Mouse (Mus musculus): ENCODE data around the gene Gm20388. TPM values are rescaled to one million over a fixed set of nuclear protein-coding genes. Genes with fewer than 3 reads are reported as not detected.
A peak's percentile ranks its signal among the peaks of the same experiment; 100 is the strongest.

Gm20388 gene
- polyA plus RNA-seq, 1 experiment from 2014 or later, result 5.3 TPM

- 82% methylated on average over 5 of the region's 5 CpGs for WGBS
- no peaks in the 10 kb centered on the region for H3K9me3 ChIP-seq (ENCODE audit: control insufficient read depth, low read length)
- H3K9ac ChIP-seq (ENCODE audit: low read depth, low read length), result no peak overlapping the region
These were observed 353.2 kb downstream of the Gm20388 start for GRCm38 (mm10) chr8:120263879-120264278.

GRCm38 (mm10) chr8:120264388-120264943, 353.8 kb downstream of the Gm20388 start:
- Histone ChIP-seq H3K27ac (ENCODE audit: low read depth, low read length) (peak overlapping the region; percentile 29; the same call in 1 of the 2 replicates), H3K4me3 (ENCODE audit: low read depth, low read length) (no peak overlapping the region), H3K4me1 (replicated peaks; ENCODE audit: control insufficient read depth, insufficient read depth, low read length) (peaks cover 29% of the 10 kb centered on the region), H3K4me2 (peak overlapping the region; percentile 50), H3K9ac (ENCODE audit: low read depth, low read length) (0 out of 2 replicates have a peak overlapping the region, but pooled peaks have one; percentile 22), H3K9me3 (ENCODE audit: control insufficient read depth, low read length) (no peaks in the 10 kb centered on the region), H3K36me3 (ENCODE audit: control insufficient read depth, insufficient read depth, low read length) (no peaks in the 10 kb centered on the region), H3K27me3 (replicated peaks; ENCODE audit: control insufficient read depth, insufficient read depth, low read length) (peaks cover 15% of the 10 kb centered on the region; the same call in 1 of the 2 replicates)
- no peak for DNase-seq (ENCODE audit: low spot score)
- WGBS, result 38% methylated on average over 13 of the region's 13 CpGs
- no peak for ATAC-seq (replicated peaks; ENCODE audit: low FRiP score)

More at GRCm38 (mm10) chr8:120263879-120264278, 353.2 kb downstream of the Gm20388 start:
- H3K27ac ChIP-seq (ENCODE audit: low read depth, low read length), result no peak overlapping the region
- no peak for DNase-seq (ENCODE audit: low spot score)
- H3K36me3 ChIP-seq (ENCODE audit: control insufficient read depth, insufficient read depth, low read length), result no peaks in the 10 kb centered on the region
- no peak overlapping the region for H3K4me2 ChIP-seq
- peaks cover 29% of the 10 kb centered on the region for H3K4me1 ChIP-seq (replicated peaks; ENCODE audit: control insufficient read depth, insufficient read depth, low read length)
- ATAC-seq (replicated peaks; ENCODE audit: low FRiP score), result no peak
- H3K27me3 ChIP-seq (replicated peaks; ENCODE audit: control insufficient read depth, insufficient read depth, low read length), result peaks cover 15% of the 10 kb centered on the region; the same call in 1 of the 2 replicates
- H3K4me3 ChIP-seq (ENCODE audit: low read depth, low read length), result no peak overlapping the region

GRCm38 (mm10) chr8:120264944-120265453, 354.4 kb downstream of the Gm20388 start:
- ATAC-seq (replicated peaks; ENCODE audit: low FRiP score), result 0 out of 2 replicates have a peak, but pooled peaks have one; percentile 20
- peak overlapping the region; percentile 29; the same call in 1 of the 2 replicates for H3K27ac ChIP-seq (ENCODE audit: low read depth, low read length)
- peak; percentile 52 for DNase-seq (ENCODE audit: low spot score)
- peaks cover 15% of the 10 kb centered on the region; the same call in 1 of the 2 replicates for H3K27me3 ChIP-seq (replicated peaks; ENCODE audit: control insufficient read depth, insufficient read depth, low read length)
- peaks cover 29% of the 10 kb centered on the region for H3K4me1 ChIP-seq (replicated peaks; ENCODE audit: control insufficient read depth, insufficient read depth, low read length)
- peak overlapping the region; percentile 50 for H3K4me2 ChIP-seq
- H3K4me3 ChIP-seq (ENCODE audit: low read depth, low read length), result no peak overlapping the region
- no peaks in the 10 kb centered on the region for H3K36me3 ChIP-seq (ENCODE audit: control insufficient read depth, insufficient read depth, low read length)
- 21% methylated on average over 16 of the region's 16 CpGs for WGBS
- H3K9ac ChIP-seq (ENCODE audit: low read depth, low read length), result 0 out of 2 replicates have a peak overlapping the region, but pooled peaks have one; percentile 22
- no peaks in the 10 kb centered on the region for H3K9me3 ChIP-seq (ENCODE audit: control insufficient read depth, low read length)

- H3K27ac ChIP-seq (ENCODE audit: low read depth, low read length), result peak overlapping the region; percentile 38; the same call in 1 of the 2 replicates
- peaks cover 16% of the 10 kb centered on the region; the same call in 1 of the 2 replicates for H3K27me3 ChIP-seq (replicated peaks; ENCODE audit: control insufficient read depth, insufficient read depth, low read length)
- ATAC-seq (replicated peaks; ENCODE audit: low FRiP score), result 0 out of 2 replicates have a peak, but pooled peaks have one; percentile 47
- H3K4me3 ChIP-seq (ENCODE audit: low read depth, low read length), result no peak overlapping the region
- no peaks in the 10 kb centered on the region for H3K9me3 ChIP-seq (ENCODE audit: control insufficient read depth, low read length)
- no peak overlapping the region for H3K4me2 ChIP-seq
- DNase-seq (ENCODE audit: low spot score), result no peak
- peaks cover 29% of the 10 kb centered on the region for H3K4me1 ChIP-seq (replicated peaks; ENCODE audit: control insufficient read depth, insufficient read depth, low read length)
- no peak overlapping the region for H3K9ac ChIP-seq (ENCODE audit: low read depth, low read length)
- 30% methylated on average over 4 of the region's 4 CpGs for WGBS
- no peaks in the 10 kb centered on the region for H3K36me3 ChIP-seq (ENCODE audit: control insufficient read depth, insufficient read depth, low read length)
These were observed 354.8 kb downstream of the Gm20388 start for GRCm38 (mm10) chr8:120265471-120265870.

GRCm38 (mm10) chr8:120268541-120268980, 357.9 kb downstream of the Gm20388 start:
- no peak overlapping the region for H3K4me2 ChIP-seq
- ATAC-seq (replicated peaks; ENCODE audit: low FRiP score) (no peak), DNase-seq (ENCODE audit: low spot score) (no peak)
- H3K27ac ChIP-seq (ENCODE audit: low read depth, low read length), result no peak overlapping the region
- H3K9ac ChIP-seq (ENCODE audit: low read depth, low read length), result no peak overlapping the region
- no peaks in the 10 kb centered on the region for H3K9me3 ChIP-seq (ENCODE audit: control insufficient read depth, low read length)
- H3K4me1 ChIP-seq (replicated peaks; ENCODE audit: control insufficient read depth, insufficient read depth, low read length), result peaks cover 18% of the 10 kb centered on the region
- peaks cover 13% of the 10 kb centered on the region; the same call in 1 of the 2 replicates for H3K27me3 ChIP-seq (replicated peaks; ENCODE audit: control insufficient read depth, insufficient read depth, low read length)
- WGBS, result 58% methylated on average over 19 of the region's 19 CpGs
- H3K36me3 ChIP-seq (ENCODE audit: control insufficient read depth, insufficient read depth, low read length), result no peaks in the 10 kb centered on the region
- no peak overlapping the region for H3K4me3 ChIP-seq (ENCODE audit: low read depth, low read length)

GRCm38 (mm10) chr8:120270449-120270848, 359.8 kb downstream of the Gm20388 start:
- Histone ChIP-seq H3K4me2 (no peak overlapping the region), H3K4me1 (replicated peaks; ENCODE audit: control insufficient read depth, insufficient read depth, low read length) (peaks cover 19% of the 10 kb centered on the region), H3K9ac (ENCODE audit: low read depth, low read length) (no peak overlapping the region), H3K36me3 (ENCODE audit: control insufficient read depth, insufficient read depth, low read length) (no peaks in the 10 kb centered on the region), H3K27me3 (replicated peaks; ENCODE audit: control insufficient read depth, insufficient read depth, low read length) (peaks cover 6% of the 10 kb centered on the region; the same call in 1 of the 2 replicates), H3K27ac (ENCODE audit: low read depth, low read length) (no peak overlapping the region), H3K4me3 (ENCODE audit: low read depth, low read length) (no peak overlapping the region), H3K9me3 (ENCODE audit: control insufficient read depth, low read length) (no peaks in the 10 kb centered on the region)
- WGBS, result 82% methylated on average over 13 of the region's 13 CpGs
- no peak for ATAC-seq (replicated peaks; ENCODE audit: low FRiP score)
- no peak for DNase-seq (ENCODE audit: low spot score)

GRCm38 (mm10) chr8:120273430-120273829, 362.8 kb downstream of the Gm20388 start:
- H3K4me3 ChIP-seq (ENCODE audit: low read depth, low read length), result no peak overlapping the region
- DNase-seq (ENCODE audit: low spot score) (no peak), ATAC-seq (replicated peaks; ENCODE audit: low FRiP score) (no peak)
- H3K27me3 ChIP-seq (replicated peaks; ENCODE audit: control insufficient read depth, insufficient read depth, low read length), result peaks cover 6% of the 10 kb centered on the region; the same call in 1 of the 2 replicates
- no peak overlapping the region for H3K27ac ChIP-seq (ENCODE audit: low read depth, low read length)
- no peaks in the 10 kb centered on the region for H3K9me3 ChIP-seq (ENCODE audit: control insufficient read depth, low read length)
- WGBS, result 86% methylated on average over 4 of the region's 4 CpGs
- no peak overlapping the region for H3K9ac ChIP-seq (ENCODE audit: low read depth, low read length)
- no peaks in the 10 kb centered on the region for H3K36me3 ChIP-seq (ENCODE audit: control insufficient read depth, insufficient read depth, low read length)
- H3K4me1 ChIP-seq (replicated peaks; ENCODE audit: control insufficient read depth, insufficient read depth, low read length), result peaks cover 41% of the 10 kb centered on the region
- no peak overlapping the region for H3K4me2 ChIP-seq

- Histone ChIP-seq H3K27ac (ENCODE audit: low read depth, low read length) (peak overlapping the region; percentile 81), H3K9me3 (ENCODE audit: control insufficient read depth, low read length) (no peaks in the 10 kb centered on the region), H3K36me3 (ENCODE audit: control insufficient read depth, insufficient read depth, low read length) (no peaks in the 10 kb centered on the region), H3K4me3 (ENCODE audit: low read depth, low read length) (peak overlapping the region; percentile 51), H3K9ac (ENCODE audit: low read depth, low read length) (peak overlapping the region; percentile 61), H3K27me3 (replicated peaks; ENCODE audit: control insufficient read depth, insufficient read depth, low read length) (peaks cover 3% of the 10 kb centered on the region; the same call in 1 of the 2 replicates), H3K4me2 (peak overlapping the region; percentile 95), H3K4me1 (replicated peaks; ENCODE audit: control insufficient read depth, insufficient read depth, low read length) (peaks cover 48% of the 10 kb centered on the region)
- WGBS, result under 1% methylated on average over 49 of the region's 49 CpGs
- ATAC-seq (replicated peaks; ENCODE audit: low FRiP score) (peak; percentile 92), DNase-seq (ENCODE audit: low spot score) (peak; percentile 94)
These were observed 365.6 kb downstream of the Gm20388 start for GRCm38 (mm10) chr8:120276051-120276890.
